Mouse (Mus musculus): Measurements from ENCODE around the gene Nr6a1. TPM values are rescaled to one million over a fixed set of nuclear protein-coding genes. Genes with fewer than 3 reads are reported as not detected.

The Nr6a1 gene
- polyA plus RNA-seq, 1 experiment from 2014 or later = 1.7 TPM

DNA sequence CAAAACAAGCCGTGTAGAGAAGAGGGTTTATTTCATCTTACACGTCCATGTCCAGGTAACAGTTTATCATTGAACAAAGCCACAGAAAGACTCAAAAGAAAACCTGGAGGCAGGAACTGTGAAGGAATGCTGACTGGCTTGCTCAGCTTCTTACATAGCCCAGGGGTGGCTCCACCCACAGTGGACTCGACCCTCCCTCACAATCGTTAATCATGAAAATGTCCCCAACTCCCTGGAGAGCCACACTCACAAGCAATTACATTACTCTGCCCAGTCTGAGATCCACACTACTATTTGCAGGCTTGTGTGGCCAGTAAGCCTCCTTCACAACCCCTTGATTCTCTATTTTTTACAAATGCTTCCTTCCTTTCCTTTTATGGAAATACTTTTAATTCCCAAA, 36.7 kb upstream of the Nr6a1 start:
- no peaks in the 10 kb centered on the region for H3K9me3 ChIP-seq (ENCODE audit: control insufficient read depth, low read length)
- no peak overlapping the region for H3K9ac ChIP-seq (replicated peaks; ENCODE audit: low read length)
- H3K4me2 ChIP-seq (ENCODE audit: low read length) = no peak overlapping the region
- DNase-seq (no peak), ATAC-seq (ENCODE audit: low FRiP score, low TSS enrichment) (no peak)
- H3K27me3 ChIP-seq (ENCODE audit: control insufficient read depth, insufficient read depth, low read length) = no peaks in the 10 kb centered on the region
- no peaks in the 10 kb centered on the region for H3K4me1 ChIP-seq (ENCODE audit: control insufficient read depth, insufficient read depth, low read length)
- H3K4me3 ChIP-seq (replicated peaks; ENCODE audit: low read depth, low read length) = no peak overlapping the region
- H3K27ac ChIP-seq (replicated peaks; ENCODE audit: low read depth, low read length) = no peak overlapping the region
- 57% methylated on average over 4 of the region's 4 CpGs for WGBS
- H3K36me3 ChIP-seq (ENCODE audit: control insufficient read depth, insufficient read depth, low read length) = no peaks in the 10 kb centered on the region

DNA sequence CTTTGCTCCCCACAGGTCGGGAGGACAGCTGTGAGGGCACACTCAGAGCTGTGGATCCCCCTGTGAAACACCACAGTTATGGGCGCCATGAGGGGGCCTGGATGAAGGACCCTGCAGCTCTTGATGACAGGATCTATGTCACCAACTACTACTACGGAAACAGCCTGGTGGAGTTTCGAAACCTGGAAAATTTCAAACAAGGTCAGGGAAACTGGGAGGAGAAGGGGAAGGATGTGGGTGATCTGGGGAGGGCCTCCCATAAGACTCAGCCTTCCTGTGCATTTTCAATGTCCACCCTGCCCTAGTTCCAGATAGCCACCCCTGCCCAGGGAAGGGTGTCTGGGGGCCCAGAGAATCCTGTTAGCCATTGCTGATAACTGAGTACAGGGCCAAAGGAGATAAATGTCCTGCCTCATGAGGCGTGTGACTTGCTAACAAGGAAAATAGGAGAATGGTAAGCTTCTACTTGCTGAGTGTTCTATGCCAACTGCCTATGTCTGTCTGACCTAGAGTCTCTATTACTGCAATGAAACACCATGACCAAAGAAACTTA, 30.3 kb upstream of the Nr6a1 start:
- Histone ChIP-seq H3K27ac (replicated peaks; ENCODE audit: low read depth, low read length) (no peak overlapping the region), H3K9ac (replicated peaks; ENCODE audit: low read length) (no peak overlapping the region), H3K4me3 (replicated peaks; ENCODE audit: low read depth, low read length) (no peak overlapping the region), H3K9me3 (ENCODE audit: control insufficient read depth, low read length) (no peaks in the 10 kb centered on the region), H3K4me1 (ENCODE audit: control insufficient read depth, insufficient read depth, low read length) (no peaks in the 10 kb centered on the region), H3K27me3 (ENCODE audit: control insufficient read depth, insufficient read depth, low read length) (no peaks in the 10 kb centered on the region), H3K4me2 (ENCODE audit: low read length) (no peak overlapping the region), H3K36me3 (ENCODE audit: control insufficient read depth, insufficient read depth, low read length) (no peaks in the 10 kb centered on the region)
- 90% methylated on average over 5 of the region's 5 CpGs for WGBS
- no peak for DNase-seq
- no peak for ATAC-seq (ENCODE audit: low FRiP score, low TSS enrichment)

DNA sequence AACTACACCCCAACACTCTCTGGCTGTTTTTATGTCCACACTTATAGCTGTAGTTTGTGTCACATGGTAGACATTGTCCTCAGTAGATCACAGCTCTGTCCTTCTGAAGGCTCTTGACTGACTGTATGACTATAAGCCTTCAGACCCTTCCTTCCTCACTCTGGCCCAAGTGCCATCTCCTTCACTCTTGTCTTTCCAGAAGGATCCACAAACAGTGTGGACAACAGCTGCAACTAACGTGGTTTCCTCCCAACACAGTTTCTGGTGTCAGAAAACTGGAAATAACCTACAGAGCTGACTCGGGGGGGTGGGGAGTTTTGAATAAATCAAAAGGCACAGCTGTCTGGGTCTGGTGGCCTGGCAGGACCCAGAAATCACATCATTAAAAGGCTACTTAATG, 28.6 kb upstream of the Nr6a1 start:
- H3K4me1 ChIP-seq (ENCODE audit: control insufficient read depth, insufficient read depth, low read length) = no peaks in the 10 kb centered on the region
- WGBS = 86% methylated on average over 2 of the region's 2 CpGs
- no peak overlapping the region for H3K27ac ChIP-seq (replicated peaks; ENCODE audit: low read depth, low read length)

DNA sequence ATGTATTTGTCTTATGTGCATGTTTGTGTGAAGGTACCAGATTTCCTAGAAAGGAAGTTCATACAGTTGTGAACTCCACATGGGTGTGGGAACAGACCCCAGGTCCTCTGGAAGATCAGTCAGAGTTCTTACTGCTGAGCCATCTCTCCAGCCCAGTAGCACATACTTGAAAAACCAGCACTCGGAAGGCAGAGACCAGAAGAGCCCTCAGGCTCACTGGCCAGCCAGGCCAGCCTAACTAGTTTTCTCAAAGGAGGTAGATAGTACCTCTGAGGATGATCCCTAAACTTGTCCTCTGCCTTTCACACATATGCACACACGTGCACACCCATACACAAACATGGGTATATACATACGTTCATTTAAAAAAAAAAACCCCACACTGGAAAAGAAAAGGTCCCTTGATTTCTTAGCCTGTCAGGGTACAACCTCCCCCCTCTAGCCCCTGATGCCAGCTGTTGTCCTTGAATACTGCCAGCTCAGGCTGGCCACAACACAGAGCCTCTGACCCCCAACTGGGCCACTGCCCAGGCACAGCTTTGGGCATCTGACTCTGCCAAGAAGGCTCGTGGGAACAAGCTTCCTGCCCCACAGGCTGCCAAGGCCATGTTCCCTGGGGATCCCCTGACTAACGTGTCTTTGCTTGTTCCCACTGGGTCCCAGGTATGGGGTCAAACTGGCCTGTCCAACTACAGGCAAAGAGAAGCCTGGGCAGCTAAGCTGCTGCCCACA, 25.8 kb upstream of the Nr6a1 start:
- no peak for DNase-seq
- Histone ChIP-seq H3K36me3 (ENCODE audit: control insufficient read depth, insufficient read depth, low read length) (no peaks in the 10 kb centered on the region), H3K4me3 (replicated peaks; ENCODE audit: low read depth, low read length) (no peak overlapping the region)

More for the DNA sequence above, 28.6 kb upstream of the Nr6a1 start:
- DNase-seq (no peak), ATAC-seq (ENCODE audit: low FRiP score, low TSS enrichment) (no peak)
- Histone ChIP-seq H3K4me3 (replicated peaks; ENCODE audit: low read depth, low read length) (no peak overlapping the region), H3K36me3 (ENCODE audit: control insufficient read depth, insufficient read depth, low read length) (no peaks in the 10 kb centered on the region), H3K9ac (replicated peaks; ENCODE audit: low read length) (no peak overlapping the region), H3K4me2 (ENCODE audit: low read length) (no peak overlapping the region), H3K27me3 (ENCODE audit: control insufficient read depth, insufficient read depth, low read length) (no peaks in the 10 kb centered on the region), H3K9me3 (ENCODE audit: control insufficient read depth, low read length) (no peaks in the 10 kb centered on the region)

GRCm38 (mm10) chr2:38950281-38950719, 22.8 kb upstream of the Nr6a1 start:
- Histone ChIP-seq H3K4me1 (ENCODE audit: control insufficient read depth, insufficient read depth, low read length) (no peaks in the 10 kb centered on the region), H3K9ac (replicated peaks; ENCODE audit: low read length) (no peak overlapping the region), H3K4me3 (replicated peaks; ENCODE audit: low read depth, low read length) (no peak overlapping the region), H3K9me3 (ENCODE audit: control insufficient read depth, low read length) (no peaks in the 10 kb centered on the region), H3K27ac (replicated peaks; ENCODE audit: low read depth, low read length) (no peak overlapping the region), H3K36me3 (ENCODE audit: control insufficient read depth, insufficient read depth, low read length) (no peaks in the 10 kb centered on the region), H3K27me3 (ENCODE audit: control insufficient read depth, insufficient read depth, low read length) (no peaks in the 10 kb centered on the region), H3K4me2 (ENCODE audit: low read length) (no peak overlapping the region)
- DNase-seq = peak; percentile 73
- WGBS = 71% methylated on average over 7 of the region's 7 CpGs
- ATAC-seq (ENCODE audit: low FRiP score, low TSS enrichment) = peak; percentile 60

More for the DNA sequence above, 25.8 kb upstream of the Nr6a1 start:
- no peaks in the 10 kb centered on the region for H3K4me1 ChIP-seq (ENCODE audit: control insufficient read depth, insufficient read depth, low read length)
- WGBS = 76% methylated on average over 5 of the region's 5 CpGs
- H3K9ac ChIP-seq (replicated peaks; ENCODE audit: low read length) = no peak overlapping the region
- ATAC-seq (ENCODE audit: low FRiP score, low TSS enrichment) = no peak
- no peak overlapping the region for H3K27ac ChIP-seq (replicated peaks; ENCODE audit: low read depth, low read length)
- H3K4me2 ChIP-seq (ENCODE audit: low read length) = no peak overlapping the region
- no peaks in the 10 kb centered on the region for H3K9me3 ChIP-seq (ENCODE audit: control insufficient read depth, low read length)
- H3K27me3 ChIP-seq (ENCODE audit: control insufficient read depth, insufficient read depth, low read length) = no peaks in the 10 kb centered on the region

DNA sequence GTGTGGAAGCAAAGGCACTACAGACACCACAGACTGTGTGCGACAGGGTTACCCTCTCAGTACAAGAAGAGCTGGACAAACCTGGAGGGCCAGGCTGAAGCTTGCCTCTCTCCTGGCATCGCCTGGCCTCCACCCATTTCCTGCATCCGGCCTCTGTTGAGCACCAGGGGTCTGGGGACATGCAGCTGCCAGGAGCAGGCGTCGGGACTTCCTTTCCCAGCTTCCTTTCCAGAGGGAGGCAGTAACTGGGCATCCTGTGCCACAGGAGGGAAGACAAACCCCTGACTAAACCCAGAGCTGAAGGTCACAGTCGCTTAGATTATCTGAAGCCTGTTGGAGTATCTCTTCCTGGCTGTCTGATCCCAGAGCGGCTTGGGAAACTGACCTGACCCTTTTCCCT, 20.1 kb upstream of the Nr6a1 start:
- H3K36me3 ChIP-seq (ENCODE audit: control insufficient read depth, insufficient read depth, low read length) = no peaks in the 10 kb centered on the region
- no peak overlapping the region for H3K27ac ChIP-seq (replicated peaks; ENCODE audit: low read depth, low read length)
- no peak overlapping the region for H3K4me2 ChIP-seq (ENCODE audit: low read length)
- no peaks in the 10 kb centered on the region for H3K9me3 ChIP-seq (ENCODE audit: control insufficient read depth, low read length)
- 79% methylated on average over 7 of the region's 7 CpGs for WGBS
- H3K9ac ChIP-seq (replicated peaks; ENCODE audit: low read length) = no peak overlapping the region
- no peak overlapping the region for H3K4me3 ChIP-seq (replicated peaks; ENCODE audit: low read depth, low read length)
- ATAC-seq (ENCODE audit: low FRiP score, low TSS enrichment) (no peak), DNase-seq (no peak)
- no peaks in the 10 kb centered on the region for H3K4me1 ChIP-seq (ENCODE audit: control insufficient read depth, insufficient read depth, low read length)
- no peaks in the 10 kb centered on the region for H3K27me3 ChIP-seq (ENCODE audit: control insufficient read depth, insufficient read depth, low read length)

GRCm38 (mm10) chr2:38944460-38945161, 17.1 kb upstream of the Nr6a1 start:
- ATAC-seq (ENCODE audit: low FRiP score, low TSS enrichment) (no peak), DNase-seq (no peak)
- no peaks in the 10 kb centered on the region for H3K9me3 ChIP-seq (ENCODE audit: control insufficient read depth, low read length)
- WGBS = 74% methylated on average over 3 of the region's 3 CpGs
- H3K36me3 ChIP-seq (ENCODE audit: control insufficient read depth, insufficient read depth, low read length) = no peaks in the 10 kb centered on the region
- H3K4me3 ChIP-seq (replicated peaks; ENCODE audit: low read depth, low read length) = no peak overlapping the region
- no peak overlapping the region for H3K4me2 ChIP-seq (ENCODE audit: low read length)
- no peaks in the 10 kb centered on the region for H3K27me3 ChIP-seq (ENCODE audit: control insufficient read depth, insufficient read depth, low read length)
- H3K4me1 ChIP-seq (ENCODE audit: control insufficient read depth, insufficient read depth, low read length) = no peaks in the 10 kb centered on the region
- no peak overlapping the region for H3K9ac ChIP-seq (replicated peaks; ENCODE audit: low read length)
- H3K27ac ChIP-seq (replicated peaks; ENCODE audit: low read depth, low read length) = no peak overlapping the region

- Histone ChIP-seq H3K4me2 (ENCODE audit: low read length) (no peak overlapping the region), H3K4me1 (ENCODE audit: control insufficient read depth, insufficient read depth, low read length) (no peaks in the 10 kb centered on the region), H3K4me3 (replicated peaks; ENCODE audit: low read depth, low read length) (no peak overlapping the region), H3K27me3 (ENCODE audit: control insufficient read depth, insufficient read depth, low read length) (no peaks in the 10 kb centered on the region), H3K9ac (replicated peaks; ENCODE audit: low read length) (no peak overlapping the region), H3K27ac (replicated peaks; ENCODE audit: low read depth, low read length) (no peak overlapping the region), H3K9me3 (ENCODE audit: control insufficient read depth, low read length) (no peaks in the 10 kb centered on the region), H3K36me3 (ENCODE audit: control insufficient read depth, insufficient read depth, low read length) (no peaks in the 10 kb centered on the region)
- 51% methylated on average over 2 of the region's 2 CpGs for WGBS
- DNase-seq (no peak), ATAC-seq (ENCODE audit: low FRiP score, low TSS enrichment) (no peak)
Measured at GRCm38 (mm10) chr2:38943977-38944376, 16.5 kb upstream of the Nr6a1 start.

All from midbrain, embryonic 14.5 days (tissue).